Mouse (Mus musculus): ENCODE results near the gene Sdr39u1.
A peak's percentile ranks its signal among the peaks of the same experiment; 100 is the strongest.

Gene Sdr39u1

DNA sequence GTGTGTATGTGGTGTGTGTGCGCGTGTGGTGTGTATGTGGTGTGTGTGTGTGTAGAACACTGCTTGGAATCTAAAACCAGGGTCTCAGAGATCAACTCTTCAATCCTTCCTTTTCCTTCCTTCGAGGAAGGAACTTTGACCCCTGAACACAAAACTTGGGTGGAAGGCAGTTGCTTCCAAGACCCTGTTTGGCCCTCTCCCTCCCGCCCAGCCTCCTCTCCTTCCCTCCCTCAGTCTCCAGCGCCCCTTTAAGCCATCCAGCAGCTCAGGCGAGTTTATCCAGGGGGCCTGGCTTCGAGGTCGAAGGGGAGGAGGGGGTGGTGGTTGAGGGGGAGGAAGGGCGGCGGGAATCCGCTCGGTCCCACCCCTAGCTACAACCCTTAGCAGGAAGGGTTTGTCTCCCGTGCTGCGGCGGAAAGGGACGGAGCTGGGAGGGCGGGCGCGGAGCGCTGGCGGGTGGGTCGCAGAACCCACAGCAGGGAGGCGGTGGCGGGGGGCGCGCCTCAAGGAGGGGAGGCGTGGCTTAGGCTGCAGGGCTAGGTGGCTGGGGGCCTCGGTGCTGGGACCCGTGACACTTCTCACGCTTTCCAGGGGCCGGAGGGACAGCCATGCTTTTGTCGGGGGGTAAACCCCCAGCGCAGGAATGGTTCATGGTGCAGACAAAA, 46.3 kb downstream of the Sdr39u1 start, which contains the start of gene Nynrin:
TSS of gene Nynrin (plus strand) at position 390 of the 665 bp plus-strand sequence.
- DNase-seq, result peak; percentile 80

DNA sequence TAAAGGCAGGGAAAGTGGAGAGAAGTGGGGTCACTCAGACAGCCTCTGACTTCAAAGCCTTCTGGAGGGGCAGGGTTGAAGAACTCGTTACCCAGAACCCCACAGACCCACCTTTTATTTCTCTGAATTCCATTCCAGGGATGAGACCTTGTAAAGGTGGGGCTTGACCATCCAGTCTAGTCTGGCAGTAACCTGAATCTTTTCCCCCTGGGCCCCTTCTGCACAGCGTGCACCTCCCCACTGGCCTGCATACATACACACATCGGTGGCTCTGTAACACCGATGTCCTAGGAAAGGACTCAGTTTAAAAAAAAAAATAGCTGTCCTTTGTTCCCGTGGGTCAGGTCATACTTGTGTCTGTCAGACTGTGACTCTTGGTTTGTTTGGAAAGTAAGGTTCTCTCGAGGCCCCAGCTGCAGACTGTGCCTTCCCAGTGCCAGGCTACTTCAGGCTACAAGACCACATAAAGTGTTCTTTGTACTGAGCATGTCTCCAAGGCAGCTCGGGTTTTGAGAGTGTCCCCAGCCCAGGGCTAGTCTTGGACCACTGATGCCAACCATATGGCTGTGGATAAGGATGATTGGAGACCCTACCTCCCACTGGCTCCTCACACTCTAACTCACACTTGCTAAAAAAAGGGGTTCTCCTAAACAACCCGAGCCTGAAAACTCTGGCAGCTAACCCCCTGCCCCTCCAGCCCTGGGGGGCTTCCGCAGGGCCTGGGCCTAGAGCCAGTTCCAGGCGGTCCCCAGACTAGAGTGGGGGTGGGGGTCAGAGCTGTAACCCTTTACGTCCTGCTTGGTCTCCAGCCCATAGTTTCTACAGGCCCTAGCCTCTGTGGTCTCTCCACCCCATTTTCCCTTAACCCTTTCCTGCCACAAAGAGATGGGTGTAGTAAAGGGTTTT, 47.2 kb downstream of the Sdr39u1 start:
- no peak for DNase-seq

DNA sequence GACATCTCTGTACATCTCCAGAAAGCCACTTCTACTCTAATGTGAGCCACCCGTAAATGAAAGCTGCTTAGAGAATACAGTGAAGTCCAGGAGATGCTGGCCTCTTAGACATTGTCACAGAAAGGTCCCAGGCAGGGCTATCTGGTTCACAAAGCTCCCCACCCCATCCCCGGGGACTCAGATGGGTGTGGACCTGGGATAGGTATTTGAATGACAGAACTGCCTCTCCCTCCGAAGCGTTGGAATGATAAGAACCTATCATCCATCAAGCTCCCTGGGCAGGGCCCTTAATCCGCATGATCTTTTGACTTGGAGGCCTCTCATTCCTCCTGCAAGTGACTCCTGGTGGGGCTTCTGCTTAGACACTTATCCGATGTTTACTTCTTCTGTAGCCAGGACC, 49.2 kb downstream of the Sdr39u1 start:
- DNase-seq, result no peak
